Mouse (Mus musculus): Measurements from ENCODE around the gene Olfm2. TPM values are rescaled to one million over a fixed set of nuclear protein-coding genes. Genes with fewer than 3 reads are reported as not detected.

Olfm2 gene
- 10 to 100 TPM; 32.0 to 38.5 TPM for total RNA-seq (2021)
- long read RNA-seq, transcript Olfm2-203 (6 exons, 1,895 nt): minor isoform, 10 of 40 reads
- long read RNA-seq, transcript Olfm2-204 (6 exons, 2,005 nt): major isoform, 25 of 40 reads
- long read RNA-seq, partial matches to known transcripts: 3 of 40 reads
- long read RNA-seq, other reads (novel, unspliced or antisense): 2 of 40 reads

- DNase-seq (ENCODE audit: low spot score in 2 of 2): no peak
Measured at GRCm38 (mm10) chr9:20746017-20746660, at the start of gene Olfm2. Gene Olfm2, minus strand, starts transcription at chr9:20746349.

GRCm38 (mm10) chr9:20794108-20794806, 48.1 kb upstream of the Olfm2 start:
- DNase-seq (ENCODE audit: low spot score in 2 of 2): peak; percentile 29 to 67

GRCm38 (mm10) chr9:20790345-20790744, 44.2 kb upstream of the Olfm2 start:
- DNase-seq (ENCODE audit: low spot score in 2 of 2): no peak

- no peak for DNase-seq (ENCODE audit: low spot score in 2 of 2)
Measured at GRCm38 (mm10) chr9:20789651-20790050, 43.5 kb upstream of the Olfm2 start.

GRCm38 (mm10) chr9:20787992-20788391, 41.8 kb upstream of the Olfm2 start:
- DNase-seq (ENCODE audit: low spot score in 2 of 2): no peak

GRCm38 (mm10) chr9:20785055-20785454, 38.9 kb upstream of the Olfm2 start:
- DNase-seq (ENCODE audit: low spot score in 2 of 2): no peak

GRCm38 (mm10) chr9:20781286-20781685, 35.1 kb upstream of the Olfm2 start:
- no peak for DNase-seq (ENCODE audit: low spot score in 2 of 2)

- no peak for DNase-seq (ENCODE audit: low spot score in 2 of 2)
Measured at GRCm38 (mm10) chr9:20765274-20765673, 19.1 kb upstream of the Olfm2 start.

- peak in 1 of 2 experiments; percentile 41 for DNase-seq (ENCODE audit: low spot score in 2 of 2)
Measured at GRCm38 (mm10) chr9:20763099-20763498, 16.9 kb upstream of the Olfm2 start.

GRCm38 (mm10) chr9:20762197-20762961, 16.2 kb upstream of the Olfm2 start:
- DNase-seq (ENCODE audit: low spot score in 2 of 2): no peak

- DNase-seq (ENCODE audit: low spot score in 2 of 2): no peak
Measured at GRCm38 (mm10) chr9:20761388-20761787, 15.2 kb upstream of the Olfm2 start.

GRCm38 (mm10) chr9:20760813-20761212, 14.7 kb upstream of the Olfm2 start:
- DNase-seq (ENCODE audit: low spot score in 2 of 2): no peak

- DNase-seq (ENCODE audit: low spot score in 2 of 2): no peak
Measured at GRCm38 (mm10) chr9:20758896-20759295, 12.7 kb upstream of the Olfm2 start.

- DNase-seq (ENCODE audit: low spot score in 2 of 2): no peak
Measured at GRCm38 (mm10) chr9:20758243-20758642, 12.1 kb upstream of the Olfm2 start.

GRCm38 (mm10) chr9:20757087-20757955, 11.2 kb upstream of the Olfm2 start:
- peak in 1 of 2 experiments; percentile 63 for DNase-seq (ENCODE audit: low spot score in 2 of 2)

GRCm38 (mm10) chr9:20756081-20756700, 10.0 kb upstream of the Olfm2 start:
- no peak for DNase-seq (ENCODE audit: low spot score in 2 of 2)

GRCm38 (mm10) chr9:20754335-20754734, 8.2 kb upstream of the Olfm2 start:
- no peak for DNase-seq (ENCODE audit: low spot score in 2 of 2)

- DNase-seq (ENCODE audit: low spot score in 2 of 2): peak in 1 of 2 experiments; percentile 25
Measured at GRCm38 (mm10) chr9:20751477-20752029, 5.4 kb upstream of the Olfm2 start.

GRCm38 (mm10) chr9:20749213-20749612, 3.1 kb upstream of the Olfm2 start:
- no peak for DNase-seq (ENCODE audit: low spot score in 2 of 2)

GRCm38 (mm10) chr9:20748540-20748939, 2.4 kb upstream of the Olfm2 start:
- no peak for DNase-seq (ENCODE audit: low spot score in 2 of 2)
